Mouse (Mus musculus) megakaryocyte, embryonic 14.5 days (primary cell): ENCODE results near the gene Hist1h2bf.

ENCODE experiments used
- FLI1 ChIP-seq: IDR thresholded peaks from 2 replicates; pipeline ENCODE4 v1.6.1; 2012; ENCODE audit warnings: low read length, inconsistent platforms, mixed read lengths
- GATA1 ChIP-seq: IDR thresholded peaks from 3 replicates; pipeline ENCODE4 v1.6.1; 2012; ENCODE audit warnings: mixed read lengths, low read length, inconsistent platforms, borderline replicate concordance

DNA sequence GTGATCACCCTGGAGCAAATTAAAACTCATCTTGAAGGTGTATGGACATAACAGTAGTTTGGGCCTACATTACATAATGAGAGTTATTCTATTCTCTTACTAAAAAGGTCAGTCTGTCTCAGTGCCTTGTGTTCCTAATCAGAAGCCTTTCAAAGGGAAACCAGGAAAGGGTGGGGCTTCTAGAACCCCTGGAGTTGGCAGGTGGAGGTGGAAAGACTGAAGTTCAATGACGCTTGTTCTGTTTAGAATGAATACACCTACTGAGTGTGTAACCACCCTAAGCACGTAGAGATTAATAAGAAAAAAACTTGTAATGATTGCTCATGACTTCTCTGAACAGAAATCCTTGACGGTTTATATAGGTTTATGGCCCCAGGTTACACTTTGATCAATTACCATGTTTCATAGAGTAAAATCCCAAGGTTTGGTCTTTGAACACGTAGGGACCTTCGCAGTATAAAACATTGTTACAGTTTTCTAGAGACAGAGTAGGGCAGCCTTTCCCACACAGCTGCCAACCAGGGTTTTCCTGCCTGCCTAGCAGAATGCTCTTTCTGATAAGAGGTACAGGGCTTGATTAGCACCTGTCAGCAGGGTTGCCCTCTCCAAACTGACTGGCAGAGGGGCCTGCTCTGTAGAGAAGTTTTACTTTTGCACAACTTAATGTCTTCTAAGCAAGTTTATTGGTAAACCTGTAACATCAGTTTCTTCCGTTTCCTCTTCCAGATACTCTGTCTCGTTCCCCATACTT, 21.8 kb upstream of the Hist1h2bf start:
- TF ChIP-seq GATA1 (no peak), FLI1 (no peak)
